Mouse (Mus musculus): ENCODE measurements around the gene Lmna.

- TF ChIP-seq HCFC1 (IDR thresholded peaks at IDR 0.05; ENCODE audit: borderline replicate concordance, insufficient read depth, low read length) (no peak), CHD2 (IDR thresholded peaks at IDR 0.05; ENCODE audit: low read depth, low read length) (no peak), ZNF384 (IDR thresholded peaks at IDR 0.05; ENCODE audit: low read depth, low read length) (no peak), MAFK (IDR thresholded peaks at IDR 0.05; ENCODE audit: insufficient read depth, low read depth, low read length) (no peak), ZC3H11A (IDR thresholded peaks at IDR 0.05; ENCODE audit: borderline replicate concordance, low read depth, low read length) (no peak)
Observed at GRCm38 (mm10) chr3:88535005-88535404, 25.2 kb upstream of the Lmna start.
